Mouse (Mus musculus): Measurements from ENCODE around the gene Arid1a. TPM values are rescaled to one million over a fixed set of nuclear protein-coding genes. Genes with fewer than 3 reads are reported as not detected.
A peak's percentile ranks its signal among the peaks of the same experiment; 100 is the strongest.

Gene Arid1a
- polyA plus RNA-seq, 1 experiment, result 49.4 TPM

DNA sequence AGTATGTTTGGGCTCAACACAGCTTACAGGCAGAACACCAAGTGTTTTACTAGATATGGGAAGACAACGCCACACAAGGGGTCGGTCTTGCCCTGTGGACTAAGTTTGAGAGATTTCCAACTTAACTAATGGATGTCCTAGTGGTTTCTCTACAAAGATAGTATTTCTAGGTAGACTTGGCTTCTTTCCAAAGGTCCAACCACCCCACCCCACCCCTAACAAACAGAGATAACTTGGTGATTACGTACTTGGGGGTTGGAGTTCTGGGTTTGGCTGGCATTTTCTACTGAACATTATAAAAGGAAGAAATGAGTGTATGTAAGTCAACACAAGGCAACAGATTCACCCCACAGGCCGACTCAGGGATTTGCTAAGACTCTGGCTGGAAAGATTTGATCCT, 51.5 kb downstream of the Arid1a start:
- peaks cover 39% of the 10 kb centered on the region for H3K4me1 ChIP-seq (ENCODE audit: control insufficient read depth, insufficient read depth, low read length)
- 82% methylated on average over 4 of the region's 4 CpGs for WGBS
- no peak for TF ChIP-seq CTCF (IDR thresholded peaks at IDR 0.05; ENCODE audit: borderline replicate concordance, insufficient read depth, low read depth, low read length)
- no peak for TF ChIP-seq POLR2A (IDR thresholded peaks at IDR 0.05; ENCODE audit: borderline replicate concordance, insufficient read depth, low read length)

DNA sequence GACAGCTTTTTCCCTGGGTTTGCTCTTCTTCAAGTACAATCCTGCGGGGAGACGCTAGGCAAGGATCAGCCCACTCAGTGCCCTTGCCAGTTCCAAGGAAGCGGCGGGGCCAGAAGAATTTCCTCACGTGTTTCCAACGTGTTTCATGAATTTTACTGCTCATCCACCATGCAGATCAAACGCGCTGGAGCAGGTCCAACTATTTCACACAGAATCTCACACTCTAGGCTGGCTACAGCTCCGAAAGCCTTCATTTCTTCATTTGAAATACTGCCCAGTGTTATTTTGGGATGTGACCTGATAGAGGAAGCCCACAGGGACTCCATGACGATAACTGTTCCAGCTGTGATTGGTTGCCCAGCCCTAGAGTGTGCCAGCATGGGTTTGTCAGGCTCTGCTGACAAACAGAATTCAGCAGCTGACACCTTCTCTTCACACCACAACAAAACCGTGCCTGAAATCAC, 55.6 kb downstream of the Arid1a start:
- no peak for TF ChIP-seq POLR2A (IDR thresholded peaks at IDR 0.05; ENCODE audit: borderline replicate concordance, insufficient read depth, low read length)
- TF ChIP-seq CTCF (IDR thresholded peaks at IDR 0.05; ENCODE audit: borderline replicate concordance, insufficient read depth, low read depth, low read length), result no peak
- Histone ChIP-seq H3K27me3 (ENCODE audit: control insufficient read depth, insufficient read depth, low read length) (no peaks in the 10 kb centered on the region), H3K4me1 (ENCODE audit: control insufficient read depth, insufficient read depth, low read length) (peaks cover 26% of the 10 kb centered on the region), H3K27ac (ENCODE audit: insufficient read depth, low read length) (0 out of 2 replicates have a peak overlapping the region, but pooled peaks have one; percentile 27), H3K4me3 (replicated peaks; ENCODE audit: insufficient read depth, low read depth, low read length) (no peak overlapping the region)
- WGBS, result 5% methylated on average over 11 of the region's 11 CpGs
- peak; percentile 58 to 65 for DNase-seq

More for the DNA sequence above, 51.5 kb downstream of the Arid1a start:
- Histone ChIP-seq H3K27ac (ENCODE audit: insufficient read depth, low read length) (no peak overlapping the region), H3K27me3 (ENCODE audit: control insufficient read depth, insufficient read depth, low read length) (no peaks in the 10 kb centered on the region), H3K4me3 (replicated peaks; ENCODE audit: insufficient read depth, low read depth, low read length) (no peak overlapping the region)
- no peak for DNase-seq

DNA sequence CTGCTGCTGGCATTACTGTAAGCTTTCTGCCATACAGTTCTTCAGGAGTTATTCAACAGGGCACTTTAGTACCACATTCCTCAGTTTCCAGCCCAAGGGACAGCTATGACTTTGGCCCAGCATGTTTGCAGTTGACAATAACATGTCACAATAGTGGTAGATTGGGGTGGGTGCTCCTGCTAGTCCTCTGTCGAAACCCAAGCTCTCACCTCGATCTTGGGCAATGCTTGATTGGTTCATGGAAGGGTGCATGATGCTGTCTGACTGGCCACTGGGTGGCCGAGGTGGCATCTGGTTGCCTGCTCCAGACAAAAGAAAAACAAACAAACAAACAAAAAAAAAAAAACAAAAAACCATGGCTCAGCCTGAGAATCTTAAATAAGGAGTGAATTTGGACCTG, 61.2 kb downstream of the Arid1a start:
- Histone ChIP-seq H3K27ac (ENCODE audit: insufficient read depth, low read length) (no peak overlapping the region), H3K4me1 (ENCODE audit: control insufficient read depth, insufficient read depth, low read length) (peaks cover 7% of the 10 kb centered on the region), H3K27me3 (ENCODE audit: control insufficient read depth, insufficient read depth, low read length) (no peaks in the 10 kb centered on the region), H3K4me3 (replicated peaks; ENCODE audit: insufficient read depth, low read depth, low read length) (no peak overlapping the region)
- TF ChIP-seq POLR2A (IDR thresholded peaks at IDR 0.05; ENCODE audit: borderline replicate concordance, insufficient read depth, low read length), result no peak
- no peak for TF ChIP-seq CTCF (IDR thresholded peaks at IDR 0.05; ENCODE audit: borderline replicate concordance, insufficient read depth, low read depth, low read length)
- DNase-seq, result no peak
- WGBS, result 42% methylated on average over 3 of the region's 3 CpGs

- no peak for TF ChIP-seq CTCF (IDR thresholded peaks at IDR 0.05; ENCODE audit: borderline replicate concordance, insufficient read depth, low read depth, low read length)
- TF ChIP-seq POLR2A (IDR thresholded peaks at IDR 0.05; ENCODE audit: borderline replicate concordance, insufficient read depth, low read length), result no peak
Measured at GRCm38 (mm10) chr4:133690252-133690651, 66.3 kb downstream of the Arid1a start.

GRCm38 (mm10) chr4:133688417-133689067, 68.0 kb downstream of the Arid1a start:
- 28% methylated on average over 7 of the region's 7 CpGs for WGBS
- DNase-seq, result no peak
- TF ChIP-seq POLR2A (IDR thresholded peaks at IDR 0.05; ENCODE audit: borderline replicate concordance, insufficient read depth, low read length) (no peak), CTCF (IDR thresholded peaks at IDR 0.05; ENCODE audit: borderline replicate concordance, insufficient read depth, low read depth, low read length) (no peak)

More at GRCm38 (mm10) chr4:133690252-133690651, 66.3 kb downstream of the Arid1a start:
- WGBS, result 21% methylated on average over 5 of the region's 5 CpGs
- Histone ChIP-seq H3K27me3 (ENCODE audit: control insufficient read depth, insufficient read depth, low read length) (no peaks in the 10 kb centered on the region), H3K4me1 (ENCODE audit: control insufficient read depth, insufficient read depth, low read length) (peaks cover 13% of the 10 kb centered on the region), H3K27ac (ENCODE audit: insufficient read depth, low read length) (no peak overlapping the region), H3K4me3 (replicated peaks; ENCODE audit: insufficient read depth, low read depth, low read length) (no peak overlapping the region)
- DNase-seq, result no peak

DNA sequence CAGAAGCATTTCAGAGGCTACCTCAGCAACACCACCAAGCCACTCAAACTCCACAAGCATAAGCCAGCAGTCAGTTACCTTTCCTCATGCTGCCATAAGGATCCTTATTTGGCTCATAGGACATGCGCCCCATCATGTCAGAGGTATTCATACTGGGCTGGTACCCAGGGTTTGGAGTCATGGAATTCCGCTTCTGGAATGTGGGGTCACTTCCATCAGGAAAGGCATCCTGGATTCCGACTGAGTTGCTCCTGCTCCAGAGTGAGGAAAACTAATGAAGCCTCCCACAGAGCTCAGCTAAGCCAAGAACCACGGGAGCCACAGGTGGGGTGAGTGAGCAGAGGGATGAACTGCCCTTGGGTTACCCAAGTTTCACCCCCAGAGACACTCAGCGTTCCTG, 69.4 kb downstream of the Arid1a start:
- no peak overlapping the region for H3K4me3 ChIP-seq (replicated peaks; ENCODE audit: insufficient read depth, low read depth, low read length)
- no peak for DNase-seq
- WGBS, result 75% methylated on average over 5 of the region's 5 CpGs
- no peak overlapping the region for H3K27ac ChIP-seq (ENCODE audit: insufficient read depth, low read length)
- peaks cover 16% of the 10 kb centered on the region for H3K4me1 ChIP-seq (ENCODE audit: control insufficient read depth, insufficient read depth, low read length)
- H3K27me3 ChIP-seq (ENCODE audit: control insufficient read depth, insufficient read depth, low read length), result no peaks in the 10 kb centered on the region
- TF ChIP-seq POLR2A (IDR thresholded peaks at IDR 0.05; ENCODE audit: borderline replicate concordance, insufficient read depth, low read length) (no peak), CTCF (IDR thresholded peaks at IDR 0.05; ENCODE audit: borderline replicate concordance, insufficient read depth, low read depth, low read length) (no peak)

More at GRCm38 (mm10) chr4:133688417-133689067, 68.0 kb downstream of the Arid1a start:
- Histone ChIP-seq H3K27me3 (ENCODE audit: control insufficient read depth, insufficient read depth, low read length) (no peaks in the 10 kb centered on the region), H3K27ac (ENCODE audit: insufficient read depth, low read length) (no peak overlapping the region), H3K4me1 (ENCODE audit: control insufficient read depth, insufficient read depth, low read length) (peaks cover 16% of the 10 kb centered on the region), H3K4me3 (replicated peaks; ENCODE audit: insufficient read depth, low read depth, low read length) (no peak overlapping the region)

DNA sequence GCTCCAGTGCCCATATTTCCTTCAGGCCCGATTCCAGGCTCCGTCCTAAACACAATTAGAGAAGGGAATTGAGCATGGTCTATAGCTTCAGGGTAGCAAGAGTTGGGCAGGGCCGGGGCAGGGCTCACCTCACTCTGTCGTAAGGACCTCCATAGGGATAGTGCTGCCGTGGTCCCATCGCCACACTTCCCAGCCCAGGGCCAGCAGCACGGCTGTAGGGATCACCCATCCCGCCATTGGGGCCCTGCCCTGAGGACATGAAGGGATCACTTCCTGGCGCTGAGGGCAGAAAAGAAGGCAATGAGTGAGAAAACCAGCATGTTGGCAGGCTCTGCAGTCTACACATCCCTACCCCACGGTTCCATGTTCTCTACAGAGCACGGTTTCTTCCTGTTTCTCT, 70.1 kb downstream of the Arid1a start:
- Histone ChIP-seq H3K27me3 (ENCODE audit: control insufficient read depth, insufficient read depth, low read length) (no peaks in the 10 kb centered on the region), H3K4me3 (replicated peaks; ENCODE audit: insufficient read depth, low read depth, low read length) (no peak overlapping the region), H3K27ac (ENCODE audit: insufficient read depth, low read length) (no peak overlapping the region), H3K4me1 (ENCODE audit: control insufficient read depth, insufficient read depth, low read length) (peaks cover 16% of the 10 kb centered on the region)
- no peak for DNase-seq
- TF ChIP-seq CTCF (IDR thresholded peaks at IDR 0.05; ENCODE audit: borderline replicate concordance, insufficient read depth, low read depth, low read length), result no peak
- no peak for TF ChIP-seq POLR2A (IDR thresholded peaks at IDR 0.05; ENCODE audit: borderline replicate concordance, insufficient read depth, low read length)
- WGBS, result 86% methylated on average over 11 of the region's 11 CpGs

DNA sequence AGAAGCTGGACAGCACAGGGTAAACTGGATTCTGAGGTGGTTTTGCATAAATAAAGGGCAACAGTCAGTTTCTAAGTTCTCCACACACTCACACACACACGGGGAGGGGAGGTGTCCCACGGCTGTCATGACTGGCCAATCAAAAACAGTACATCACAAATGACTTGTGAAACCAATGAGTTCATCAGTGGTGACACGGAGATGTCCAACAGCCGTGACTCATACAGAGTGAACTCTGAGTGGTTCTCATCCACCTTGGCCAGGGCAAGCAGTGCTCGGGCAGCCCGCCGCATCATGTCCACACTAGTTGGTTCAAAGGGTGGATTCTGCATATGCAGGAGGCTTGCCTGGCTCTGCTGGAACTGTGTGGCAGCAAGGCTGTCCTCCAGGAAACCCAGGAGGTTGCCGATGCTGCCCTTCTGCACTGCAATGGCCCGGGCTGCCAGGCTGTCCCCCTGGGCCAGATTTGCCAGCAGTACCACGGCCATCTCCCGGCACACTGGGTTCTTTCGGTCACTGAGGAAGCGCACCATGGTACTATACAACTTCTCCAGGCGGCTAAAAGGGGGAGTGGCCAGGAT, 76.3 kb downstream of the Arid1a start:
- WGBS, result 21% methylated on average over 14 of the region's 14 CpGs
- TF ChIP-seq POLR2A (IDR thresholded peaks at IDR 0.05; ENCODE audit: borderline replicate concordance, insufficient read depth, low read length), result no peak
- no peak for TF ChIP-seq CTCF (IDR thresholded peaks at IDR 0.05; ENCODE audit: borderline replicate concordance, insufficient read depth, low read depth, low read length)
- peaks cover 22% of the 10 kb centered on the region for H3K4me1 ChIP-seq (ENCODE audit: control insufficient read depth, insufficient read depth, low read length)
- H3K27me3 ChIP-seq (ENCODE audit: control insufficient read depth, insufficient read depth, low read length), result no peaks in the 10 kb centered on the region
- no peak overlapping the region for H3K4me3 ChIP-seq (replicated peaks; ENCODE audit: insufficient read depth, low read depth, low read length)
- peak; percentile 46 to 49 for DNase-seq
- H3K27ac ChIP-seq (ENCODE audit: insufficient read depth, low read length), result no peak overlapping the region
